9 mouse cellular contexts compared by ENCODE assay signal in the genomic region with DNA sequence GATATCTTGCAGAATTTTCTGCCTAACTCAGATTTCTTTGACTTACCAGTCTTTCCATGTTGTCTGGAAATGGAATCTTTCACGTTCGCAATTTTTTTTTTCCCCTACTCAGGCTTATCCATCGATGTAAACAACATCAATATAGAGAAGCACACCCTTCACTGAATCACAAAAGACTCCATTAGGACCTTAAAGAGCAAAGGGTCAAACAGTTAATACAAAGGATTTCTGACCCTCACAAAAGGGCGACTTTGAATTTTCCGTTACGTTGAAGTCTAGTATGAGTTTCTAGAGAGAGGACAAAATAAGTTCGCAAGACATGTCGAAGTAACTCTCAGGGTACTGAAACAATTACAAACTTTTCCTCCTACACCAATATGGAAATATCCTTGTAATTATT. TPM values are rescaled to one million over a fixed set of nuclear protein-coding genes. Genes with fewer than 3 reads are reported as not detected.
DNase-seq lines count a peak whose midpoint lies in the region; ATAC-seq lines count a peak whose summit lies in the region.
"Had no signal": no experiment of that assay in that cellular context is flagged by ENCODE, and none has a peak within 500 bp of the region (broad histone marks: within the 10 kb centered on the region; RNA-seq: fewer than 3 reads in every experiment).

No protein-coding gene starts in this region.

- no peaks in the 10 kb centered on the region for H3K9me3 ChIP-seq in heart, embryonic 16.5 days (replicated peaks; ENCODE audit: control insufficient read depth, low read length)
- H3K9me3 ChIP-seq in embryonic facial prominence, embryonic 11.5 days (replicated peaks; ENCODE audit: control insufficient read depth, low read length), result no peaks in the 10 kb centered on the region
- no peaks in the 10 kb centered on the region for H3K9me3 ChIP-seq in hindbrain, embryonic 15.5 days
- H3K9me3 ChIP-seq in midbrain, embryonic 16.5 days (replicated peaks; ENCODE audit: control insufficient read depth, low read length, poor library complexity, severe bottlenecking), result no peaks in the 10 kb centered on the region

- H3K9ac ChIP-seq in heart, embryonic 16.5 days (ENCODE audit: low read length), result peak overlapping the region; percentile 83
- no peak overlapping the region for H3K9ac ChIP-seq in embryonic facial prominence, embryonic 11.5 days (replicated peaks; ENCODE audit: low read length)
- H3K9ac ChIP-seq in hindbrain, embryonic 15.5 days, result peak overlapping the region; percentile 70; the same call in 1 of the 2 replicates
- peak overlapping the region; percentile 75; the same call in 1 of the 2 replicates for H3K9ac ChIP-seq in midbrain, embryonic 16.5 days (ENCODE audit: low read depth, low read length)

- H3K27me3 ChIP-seq in heart, embryonic 16.5 days (ENCODE audit: control insufficient read depth, insufficient read depth, low read length), result no peaks in the 10 kb centered on the region
- no peaks in the 10 kb centered on the region for H3K27me3 ChIP-seq in embryonic facial prominence, embryonic 11.5 days (ENCODE audit: control insufficient read depth, insufficient read depth, low read length)
- H3K27me3 ChIP-seq in hindbrain, embryonic 15.5 days, result no peaks in the 10 kb centered on the region
- H3K27me3 ChIP-seq in midbrain, embryonic 16.5 days (ENCODE audit: control insufficient read depth, insufficient read depth, low read depth, low read length), result 0 out of 2 replicates have a peak, but pooled peaks cover 3% of the 10 kb centered on the region

- 37% methylated on average over 8 of the region's 8 CpGs for WGBS in heart, embryonic 16.5 days
- 5% methylated on average over 8 of the region's 8 CpGs for WGBS in embryonic facial prominence, embryonic 11.5 days
- 7% methylated on average over 8 of the region's 8 CpGs for WGBS in hindbrain, embryonic 15.5 days
- 7% methylated on average over 8 of the region's 8 CpGs for WGBS in midbrain, embryonic 16.5 days

- no peak for ATAC-seq in heart, embryonic 16.5 days (replicated peaks; ENCODE audit: extremely low read depth, insufficient read depth, low FRiP score)
- no peak for ATAC-seq in embryonic facial prominence, embryonic 11.5 days (replicated peaks; ENCODE audit: insufficient number of reproducible peaks, low FRiP score, low TSS enrichment, low read depth)
- ATAC-seq in hindbrain, embryonic 15.5 days (ENCODE audit: low FRiP score, low read depth), result no peak
- ATAC-seq in midbrain, embryonic 16.5 days, result no peak

- peaks cover 21% of the 10 kb centered on the region for H3K4me1 ChIP-seq in heart, embryonic 16.5 days (ENCODE audit: control insufficient read depth, insufficient read depth, low read length)
- no peaks in the 10 kb centered on the region for H3K4me1 ChIP-seq in embryonic facial prominence, embryonic 11.5 days (ENCODE audit: control insufficient read depth, insufficient read depth, low read length)
- peaks cover 24% of the 10 kb centered on the region for H3K4me1 ChIP-seq in hindbrain, embryonic 15.5 days (replicated peaks)
- peaks cover 7% of the 10 kb centered on the region for H3K4me1 ChIP-seq in midbrain, embryonic 16.5 days (ENCODE audit: control insufficient read depth, insufficient read depth, low read length)

- peak overlapping the region; percentile 91 for H3K27ac ChIP-seq in heart, embryonic 16.5 days (ENCODE audit: low read length)
- H3K27ac ChIP-seq in embryonic facial prominence, embryonic 11.5 days (replicated peaks; ENCODE audit: low read depth, low read length), result no peak overlapping the region
- no peak overlapping the region for H3K27ac ChIP-seq in hindbrain, embryonic 15.5 days (replicated peaks)
- H3K27ac ChIP-seq in midbrain, embryonic 16.5 days (ENCODE audit: low read length), result no peak overlapping the region

- intact Hi-C loops in heart, postnatal 36 days (cut with DNase I), result loop anchor here (5.0 kb wide), 1 partner anchor 344 kb away; a partner anchor contains a TSS

- H3K36me3 ChIP-seq in heart, embryonic 16.5 days (ENCODE audit: control insufficient read depth, insufficient read depth), result no peaks in the 10 kb centered on the region
- H3K36me3 ChIP-seq in embryonic facial prominence, embryonic 11.5 days (replicated peaks; ENCODE audit: control insufficient read depth, insufficient read depth, low read depth, low read length), result no peaks in the 10 kb centered on the region
- no peaks in the 10 kb centered on the region for H3K36me3 ChIP-seq in hindbrain, embryonic 15.5 days
- H3K36me3 ChIP-seq in midbrain, embryonic 16.5 days (ENCODE audit: control insufficient read depth, insufficient read depth, low read length), result no peaks in the 10 kb centered on the region

- H3K4me3 ChIP-seq in heart, embryonic 16.5 days (ENCODE audit: low read length), result peak overlapping the region; percentile 67
- H3K4me3 ChIP-seq in embryonic facial prominence, embryonic 11.5 days (ENCODE audit: low read depth, low read length), result peak overlapping the region; percentile 63
- peak overlapping the region; percentile 66 for H3K4me3 ChIP-seq in hindbrain, embryonic 15.5 days
- H3K4me3 ChIP-seq in midbrain, embryonic 16.5 days (ENCODE audit: low read depth, low read length), result peak overlapping the region; percentile 67

- H3K4me2 ChIP-seq in heart, embryonic 16.5 days (ENCODE audit: low read depth, low read length), result peak overlapping the region; percentile 79
- H3K4me2 ChIP-seq in embryonic facial prominence, embryonic 11.5 days (ENCODE audit: low read depth, low read length), result peak overlapping the region; percentile 80
- peak overlapping the region; percentile 87 for H3K4me2 ChIP-seq in hindbrain, embryonic 15.5 days
- H3K4me2 ChIP-seq in midbrain, embryonic 16.5 days (ENCODE audit: low read length), result peak overlapping the region; percentile 99

- no peak for DNase-seq in heart, postnatal 36 days
- peak; percentile 18 for DNase-seq in embryonic facial prominence, embryonic 11.5 days (ENCODE audit: low spot score)
- no peak for DNase-seq in right cerebral cortex, postnatal 14 days
- no peak for DNase-seq in layer of hippocampus, adult 8-10 months (ENCODE audit: low spot score in 2 of 2)
- no peak for DNase-seq in right cerebral cortex, postnatal 10 days (ENCODE audit: low spot score in 2 of 2)
- DNase-seq: adrenal gland, adult 8-10 months had no signal

RNA-seq across cellular contexts. Expression of a gene that starts 0.9 kb away (rescaled TPM):
- polyA plus RNA-seq in heart, embryonic 16.5 days (2015; fragmentation: Nextera tagmentation; extraction: Ambion mirVana), result 36.5 and 46.5 TPM in 2 replicates
- 1 to 10 TPM; 8.5 to 9.7 TPM for total RNA-seq in heart, postnatal 36 days (2021)
- 105 and 108 TPM in 2 replicates for polyA plus RNA-seq in embryonic facial prominence, embryonic 11.5 days (2014; fragmentation: Nextera tagmentation; extraction: Ambion mirVana)
- polyA plus RNA-seq in hindbrain, embryonic 15.5 days (2015; fragmentation: Nextera tagmentation; extraction: Ambion mirVana), result 29.3 and 36.2 TPM in 2 replicates
- polyA plus RNA-seq in midbrain, embryonic 16.5 days (2015; fragmentation: Nextera tagmentation; extraction: Ambion mirVana), result 21.5 and 30.8 TPM in 2 replicates
- 10 to 100 TPM; 15.6 to 17.8 (median 16.7) TPM for total RNA-seq in layer of hippocampus, adult 8-10 months (2022)
